Mouse (Mus musculus) MEL (cell line): ENCODE results near the gene Vpreb3.

ENCODE experiments used
- BHLHE40 ChIP-seq: IDR thresholded peaks from 2 replicates; pipeline ENCODE4 v1.6.1; 2012; ENCODE audit warnings: low read depth, mild to moderate bottlenecking, inconsistent platforms, low read length, improper control_type of control experiment, borderline replicate concordance
- CHD2 ChIP-seq: IDR thresholded peaks from 2 replicates; pipeline ENCODE4 v1.6.1; 2011; ENCODE audit warnings: low read length, improper control_type of control experiment
- CTCF ChIP-seq, 3 experiments: IDR thresholded peaks in 2 of 3; conservative IDR thresholded peaks in 1 of 3; 2 replicates each; pipeline ENCODE4 v1.5.1; 2011 to 2012; ENCODE audit warnings: low read length in 3 of 3, low read depth in 2 of 3, mild to moderate bottlenecking in 2 of 3, improper control_type of control experiment in 1 of 3, inconsistent platforms in 1 of 3, mixed read lengths in 1 of 3, moderate library complexity in 1 of 3; ENCODE audit not compliant: control insufficient read depth in 1 of 3, insufficient read depth in 1 of 3, poor library complexity in 1 of 3, severe bottlenecking in 1 of 3
- ETS1 ChIP-seq: IDR thresholded peaks from 2 replicates; pipeline ENCODE4 v1.6.1; 2012; ENCODE audit warnings: low read depth, mild to moderate bottlenecking, inconsistent platforms, low read length, improper control_type of control experiment, moderate library complexity
- GATA1 ChIP-seq: IDR thresholded peaks from 2 replicates; pipeline ENCODE4 v1.6.1; 2011; ENCODE audit warnings: low read depth, low read length, improper control_type of control experiment
- KAT2A ChIP-seq: conservative IDR thresholded peaks from 2 replicates; pipeline ENCODE4 v1.6.1; 2012; ENCODE audit warnings: low read depth, low read length, improper control_type of control experiment, inconsistent platforms
- NELFE ChIP-seq: IDR thresholded peaks from 2 replicates; pipeline ENCODE4 v1.6.1; 2011; ENCODE audit warnings: low read depth, low read length, improper control_type of control experiment
- NRF1 ChIP-seq: IDR thresholded peaks from 2 replicates; pipeline ENCODE4 v1.6.1; 2014; ENCODE audit warnings: low read depth, mild to moderate bottlenecking, inconsistent platforms, low read length, improper control_type of control experiment, moderate library complexity; ENCODE audit not compliant: poor library complexity, insufficient read depth, severe bottlenecking
- POLR2A ChIP-seq, 2 experiments: IDR thresholded peaks; 2 replicates each; pipeline ENCODE4 v1.6.1; 2011 to 2012; ENCODE audit warnings: low read length in 2 of 2, mild to moderate bottlenecking in 2 of 2, control low read depth in 1 of 2, improper control_type of control experiment in 1 of 2, low read depth in 1 of 2, moderate library complexity in 1 of 2; ENCODE audit not compliant: control insufficient read depth in 1 of 2, insufficient read depth in 1 of 2, poor library complexity in 1 of 2
- RAD21 ChIP-seq: IDR thresholded peaks from 2 replicates; pipeline ENCODE4 v1.6.1; 2011; ENCODE audit warnings: mild to moderate bottlenecking, low read depth, low read length, improper control_type of control experiment
- TBP ChIP-seq: IDR thresholded peaks from 2 replicates; pipeline ENCODE4 v1.8.0; 2011; ENCODE audit warnings: low read depth, low read length, improper control_type of control experiment
- USF2 ChIP-seq, 2 experiments: IDR thresholded peaks; 2 replicates each; pipeline ENCODE4 v1.6.1; 2011 to 2012; ENCODE audit warnings: improper control_type of control experiment in 2 of 2, low read length in 2 of 2, borderline replicate concordance in 1 of 2, inconsistent platforms in 1 of 2, low read depth in 1 of 2, mild to moderate bottlenecking in 1 of 2; ENCODE audit not compliant: insufficient read depth in 1 of 2

GRCm38 (mm10) chr10:75996315-75996714 lies 53.5 kb downstream of the Vpreb3 start:
- no peak for TF ChIP-seq CTCF (IDR thresholded peaks at IDR 0.05 in 2 of 3, conservative IDR thresholded peaks at IDR 0.05 in 1 of 3; ENCODE audit: control insufficient read depth in 1 of 3, insufficient read depth in 1 of 3, low read depth in 2 of 3, low read length in 3 of 3, poor library complexity in 1 of 3, severe bottlenecking in 1 of 3)
- no peak for TF ChIP-seq TBP
- TF ChIP-seq BHLHE40 = no peak
- no peak for TF ChIP-seq KAT2A
- TF ChIP-seq POLR2A (IDR thresholded peaks at IDR 0.05; ENCODE audit: control insufficient read depth in 1 of 2, insufficient read depth in 1 of 2, low read depth in 1 of 2, low read length in 2 of 2, poor library complexity in 1 of 2) = no peak
- no peak for TF ChIP-seq USF2 (IDR thresholded peaks at IDR 0.05; ENCODE audit: borderline replicate concordance in 1 of 2, insufficient read depth in 1 of 2, low read depth in 1 of 2, low read length in 2 of 2)
- no peak for TF ChIP-seq CHD2
- no peak for TF ChIP-seq NRF1
- no peak for TF ChIP-seq RAD21
- no peak for TF ChIP-seq NELFE
- TF ChIP-seq GATA1 = no peak
- TF ChIP-seq ETS1 = no peak
